Mouse (Mus musculus) E14TG2a.4 (cell line): ENCODE data around the gene Rpl28.

Experiments used
- CTCF ChIP-seq: conservative IDR thresholded peaks from 2 replicates; pipeline ENCODE4 v1.5.1; 2014; ENCODE audit warnings: low read length
- NANOG ChIP-seq: IDR thresholded peaks from 2 replicates; pipeline ENCODE4 v1.6.1; 2014; ENCODE audit warnings: borderline replicate concordance, low read length, mixed read lengths
- POU5F1 ChIP-seq: IDR thresholded peaks from 2 replicates; pipeline ENCODE4 v1.6.1; 2014; ENCODE audit warnings: low read length, borderline replicate concordance

DNA sequence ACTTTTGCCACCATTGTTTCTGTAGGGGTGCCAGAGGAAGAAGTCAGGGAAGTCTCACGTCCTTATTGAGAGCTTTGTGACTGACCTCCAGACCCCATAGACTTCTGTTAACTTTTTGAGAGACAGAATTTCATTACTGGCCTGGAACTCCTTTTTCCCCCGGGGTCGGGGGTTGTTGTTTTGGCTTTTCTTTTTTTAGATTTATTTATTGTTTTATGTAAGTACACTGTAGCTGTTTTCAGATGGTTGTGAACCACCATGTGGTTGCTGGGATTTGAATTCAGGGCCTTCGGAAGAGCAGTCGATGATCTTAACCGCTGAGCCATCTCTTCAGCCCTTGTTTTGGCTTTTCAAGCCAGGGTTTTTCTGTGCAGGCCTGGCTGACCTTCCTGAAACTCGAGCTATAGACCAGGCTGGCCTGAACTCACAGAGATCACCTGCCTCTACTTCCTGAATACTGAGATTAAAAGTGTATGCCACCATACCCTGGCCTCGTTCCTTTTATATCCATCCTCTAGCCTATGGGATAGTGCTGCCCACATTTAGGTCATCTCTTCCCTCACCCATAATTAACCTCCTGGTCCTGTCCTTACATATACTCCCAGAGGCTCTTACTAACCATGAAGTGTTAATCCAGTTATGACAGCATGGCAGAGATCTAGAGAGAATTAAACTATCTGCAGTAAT lies 20.6 kb downstream of the Rpl28 start:
- TF ChIP-seq CTCF = no peak
- TF ChIP-seq POU5F1 = no peak
- TF ChIP-seq NANOG = no peak
